Mouse (Mus musculus): Measurements from ENCODE around the gene Mapk10.

Mapk10 gene

DNA sequence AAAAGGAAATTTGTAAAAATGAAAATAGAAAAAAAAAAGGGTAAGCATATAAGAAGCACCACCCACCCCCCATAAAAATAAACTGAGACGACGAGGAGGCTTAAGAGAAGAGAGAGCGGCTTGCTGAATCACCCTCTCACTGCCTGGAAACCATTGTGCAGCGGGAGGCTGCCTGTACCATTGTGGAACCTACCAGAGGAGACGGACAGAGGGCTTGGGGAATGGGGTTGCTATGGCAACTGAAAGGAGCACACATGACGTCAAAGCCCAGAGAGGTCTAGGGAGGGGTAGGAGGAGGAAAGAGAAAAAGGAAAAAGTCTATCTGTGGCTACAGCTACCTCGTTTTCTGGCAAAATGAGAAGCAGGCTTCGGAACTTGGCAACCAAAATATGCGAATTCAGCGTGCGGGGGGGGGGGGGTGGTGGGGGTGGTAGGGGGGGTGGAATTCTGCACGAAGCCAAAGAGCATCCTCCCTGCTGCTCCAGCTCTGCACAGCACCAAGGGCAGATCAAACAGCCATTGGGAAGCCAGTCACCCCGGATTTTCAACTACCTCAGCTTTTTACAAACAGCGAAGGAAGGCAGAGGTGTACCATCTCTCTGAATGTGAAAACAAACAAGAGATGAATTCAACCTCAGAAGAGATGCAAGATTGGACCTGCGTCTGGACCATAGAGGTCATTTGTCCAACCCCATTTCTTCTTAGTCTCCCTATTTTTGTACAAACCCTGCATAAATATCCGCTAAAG, at the start of gene Mapk10:
Mapk10 (minus strand) TSS at position 234 of the 748 bp plus-strand sequence.
- no peak for DNase-seq (ENCODE audit: low spot score in 2 of 2)

DNA sequence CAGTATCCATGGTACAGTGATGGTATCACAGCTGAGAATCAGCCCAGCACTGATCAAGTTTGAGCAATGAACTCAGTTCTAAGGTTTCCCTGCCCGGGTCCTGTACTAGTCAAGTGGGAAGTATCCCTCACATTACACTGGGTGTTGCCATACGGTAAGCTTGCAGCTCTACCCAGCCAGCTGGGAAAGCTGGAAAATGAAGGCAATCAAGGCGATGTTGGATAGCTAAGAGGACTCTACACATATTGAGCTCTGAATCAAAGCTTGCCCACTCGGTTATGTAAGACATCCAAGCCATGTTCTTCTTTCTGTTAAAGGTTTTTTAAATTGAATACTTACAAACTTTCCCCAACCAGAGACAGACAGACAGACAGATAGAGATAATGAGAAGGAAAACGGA, 45.0 kb upstream of the Mapk10 start:
- no peak for DNase-seq (ENCODE audit: low spot score in 2 of 2)

DNA sequence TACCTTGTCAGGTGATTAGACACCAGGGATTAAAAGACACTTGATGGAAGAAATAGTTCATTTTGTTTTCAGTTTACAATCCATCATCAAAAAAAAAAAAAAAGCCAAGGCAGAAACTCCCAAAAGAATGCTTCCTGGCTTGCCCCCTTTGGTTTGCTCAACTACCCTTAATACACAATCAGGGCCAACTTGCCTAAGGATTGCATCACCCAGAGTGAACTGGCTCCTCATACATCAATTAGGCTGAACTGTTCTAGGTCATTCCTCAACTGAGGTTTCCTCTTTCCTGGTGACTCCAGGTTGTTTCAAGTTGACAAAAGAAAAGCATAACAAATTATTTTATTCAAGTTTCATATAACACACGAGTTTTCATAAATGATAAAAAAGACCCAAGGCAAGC, 31.3 kb upstream of the Mapk10 start:
- DNase-seq (ENCODE audit: low spot score in 2 of 2): no peak

DNA sequence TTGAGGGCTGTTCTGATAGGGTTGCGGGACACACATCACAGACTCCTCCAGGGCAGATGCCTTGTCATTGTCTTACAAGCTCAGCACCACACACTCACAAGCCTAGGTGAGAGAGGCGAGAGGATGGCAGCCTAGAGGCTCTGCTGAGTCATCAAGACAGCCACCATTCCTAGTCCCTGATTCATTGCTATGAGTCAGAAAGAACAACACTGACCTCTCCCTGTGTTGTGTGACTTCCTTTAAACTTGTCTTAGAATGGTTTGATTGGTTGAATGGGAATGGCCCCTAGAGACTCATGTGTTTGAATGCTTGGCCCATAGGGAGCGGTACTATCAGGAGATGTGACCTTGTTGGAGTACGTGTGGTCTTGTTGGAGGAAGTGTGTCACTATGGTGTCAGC, 20.7 kb upstream of the Mapk10 start:
- no peak for DNase-seq (ENCODE audit: low spot score in 2 of 2)

DNA sequence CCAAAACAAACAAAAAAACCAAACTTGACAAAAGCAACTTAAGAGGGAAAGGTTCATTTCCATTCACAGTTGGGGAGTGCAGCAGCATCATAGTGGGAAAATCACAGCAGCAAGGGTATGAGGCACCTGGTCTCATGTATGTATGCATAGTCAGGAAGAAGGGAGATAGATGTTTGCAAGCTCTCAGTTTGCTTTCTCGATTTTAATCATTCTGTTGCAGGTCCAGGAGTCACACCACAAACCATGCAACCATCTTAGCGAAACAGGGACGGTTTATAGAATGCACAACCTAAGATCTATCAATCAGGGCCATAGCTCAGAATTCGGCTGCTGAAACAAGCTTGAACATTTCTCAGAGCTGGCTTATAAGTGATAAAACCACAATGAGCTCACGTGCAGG, 19.2 kb upstream of the Mapk10 start:
- DNase-seq (ENCODE audit: low spot score in 2 of 2): no peak

DNA sequence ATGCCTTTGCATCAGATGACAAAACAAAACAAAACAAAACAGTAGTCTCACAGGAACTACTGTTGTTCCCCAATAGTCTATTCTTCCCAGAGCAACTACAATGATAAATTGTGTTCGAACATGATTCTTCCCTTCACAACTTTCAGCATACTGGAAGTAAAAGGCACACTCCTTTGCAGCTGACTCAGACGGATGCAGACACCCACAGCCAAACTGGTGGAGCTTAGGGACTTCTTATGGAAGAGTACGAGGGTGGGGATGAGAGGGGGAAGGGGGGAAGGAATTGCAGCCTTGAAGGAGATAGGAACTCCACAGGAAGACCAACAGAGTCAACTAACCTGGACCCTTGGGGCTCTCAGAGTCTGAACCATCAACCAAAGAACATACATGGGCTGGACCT, 18.2 kb upstream of the Mapk10 start:
- no peak for DNase-seq (ENCODE audit: low spot score in 2 of 2)

DNA sequence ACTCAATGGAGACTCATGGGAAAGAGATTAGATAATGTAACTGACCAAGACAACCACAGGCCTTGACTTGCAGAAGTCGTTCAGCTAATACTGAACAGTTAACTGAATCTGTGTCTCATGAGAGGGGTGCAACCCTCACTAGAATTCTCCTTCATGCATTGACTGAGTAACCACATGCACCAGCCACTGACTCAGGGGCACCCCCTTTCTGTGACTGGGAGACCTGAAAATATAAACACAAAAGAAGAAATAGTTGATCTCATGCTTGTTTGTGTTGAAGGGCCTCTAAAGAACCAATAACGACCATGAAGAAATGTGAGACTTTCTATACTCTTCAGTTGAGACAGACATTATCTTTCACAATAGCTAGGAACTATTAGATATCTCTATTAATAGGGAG, 10.9 kb upstream of the Mapk10 start:
- DNase-seq (ENCODE audit: low spot score in 2 of 2): no peak

DNA sequence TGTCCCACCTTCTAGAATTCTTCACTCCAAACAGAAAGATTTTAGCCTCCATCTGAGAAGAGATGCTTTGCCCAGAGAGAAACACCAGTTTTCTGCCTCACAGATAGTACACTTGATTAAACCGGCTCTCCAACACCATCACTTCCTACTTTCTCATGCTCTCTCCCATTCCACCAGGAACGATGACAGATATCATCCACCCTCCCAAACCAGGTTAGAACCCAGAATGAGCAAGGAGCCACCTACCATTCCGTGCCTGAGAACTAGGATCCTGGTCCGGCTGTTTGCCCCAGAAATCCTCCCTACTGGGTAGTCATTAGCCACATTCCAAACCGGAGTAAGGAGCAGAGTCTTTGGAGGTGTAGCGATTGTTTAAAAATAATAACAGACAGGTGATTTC, 490 bp downstream of the Mapk10 start:
- no peak for DNase-seq (ENCODE audit: low spot score in 2 of 2)

DNA sequence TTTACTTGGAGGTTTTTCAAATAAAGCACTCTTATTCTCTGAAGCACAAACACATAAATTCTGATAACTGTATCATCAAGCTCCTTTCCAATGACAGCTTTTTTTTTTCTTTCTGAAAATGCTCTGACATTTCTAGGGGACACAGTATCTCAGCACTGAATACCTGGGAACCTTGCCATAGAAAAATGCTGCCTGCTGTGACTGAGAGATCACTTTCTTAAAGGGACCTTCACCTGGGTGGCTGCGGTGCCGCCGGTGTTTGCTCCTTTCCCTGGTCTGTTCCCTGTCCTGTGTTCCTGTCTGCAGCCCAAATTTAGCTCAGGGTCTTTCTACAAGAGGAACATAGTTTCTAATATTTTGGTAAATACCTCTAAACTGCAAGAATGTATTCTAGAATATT, 1.1 kb downstream of the Mapk10 start:
- no peak for DNase-seq (ENCODE audit: low spot score in 2 of 2)

DNA sequence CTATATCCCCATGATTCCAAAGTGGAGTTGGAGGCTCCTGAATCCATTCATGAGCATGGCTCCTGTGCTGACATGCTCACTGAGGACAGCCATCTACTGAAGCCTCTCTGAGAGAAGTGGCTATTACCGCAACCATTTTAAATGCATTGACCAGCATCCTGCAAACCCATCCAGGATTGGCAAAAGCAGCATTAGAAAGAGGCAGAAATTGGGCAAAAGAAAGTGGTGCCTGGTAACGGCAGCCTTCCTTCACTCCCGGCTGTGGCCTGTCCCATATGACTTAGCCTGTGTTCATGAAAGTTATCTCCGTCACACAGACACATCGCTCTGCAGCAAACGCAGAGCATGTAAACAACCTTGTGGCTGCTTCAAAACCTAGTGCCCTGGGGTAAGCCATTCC, 1.6 kb downstream of the Mapk10 start:
- DNase-seq (ENCODE audit: low spot score in 2 of 2): no peak

DNA sequence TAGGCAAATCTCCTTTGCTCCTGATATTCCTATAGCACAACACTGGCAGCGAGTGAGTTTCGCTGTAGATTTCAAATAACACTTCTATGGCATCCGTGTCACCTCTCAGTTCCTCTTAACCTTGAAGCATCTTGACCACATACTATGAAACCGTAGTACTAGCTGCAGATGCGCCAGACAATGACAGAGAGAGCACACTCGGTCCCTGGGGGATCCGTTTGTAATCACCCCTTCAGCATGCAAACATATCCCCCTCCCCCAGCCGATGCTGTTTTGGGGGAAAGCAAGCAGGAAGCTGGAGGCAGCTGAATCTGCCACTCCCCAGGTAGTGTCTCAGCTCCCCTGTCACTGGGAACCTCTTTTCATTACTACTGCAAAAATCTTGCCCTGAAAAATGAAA, 2.3 kb downstream of the Mapk10 start:
- no peak for DNase-seq (ENCODE audit: low spot score in 2 of 2)

DNA sequence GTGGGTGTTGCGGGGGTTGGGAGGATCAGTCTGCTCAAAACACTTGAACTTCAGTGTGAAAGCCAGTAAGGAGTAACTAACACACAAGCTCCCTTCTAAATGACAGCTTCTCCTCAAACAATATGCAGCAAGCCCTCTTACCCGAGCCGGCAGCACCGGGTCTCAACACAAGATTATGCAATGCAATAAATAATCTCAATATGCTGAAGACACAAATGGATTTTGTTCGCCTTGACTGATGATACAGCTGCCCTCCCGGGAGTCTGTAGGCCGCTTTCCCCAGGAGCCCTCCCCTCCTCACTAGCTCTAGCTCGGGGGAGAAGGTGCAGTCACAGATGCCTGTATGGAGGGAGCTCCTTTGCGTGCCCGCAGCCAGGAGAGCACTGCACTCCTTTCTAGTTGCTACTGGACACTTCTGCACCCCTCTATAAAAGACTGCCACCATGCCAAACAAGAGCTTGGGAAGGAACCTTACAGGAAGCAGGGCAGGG, 3.1 kb downstream of the Mapk10 start:
- DNase-seq (ENCODE audit: low spot score in 2 of 2): no peak

DNA sequence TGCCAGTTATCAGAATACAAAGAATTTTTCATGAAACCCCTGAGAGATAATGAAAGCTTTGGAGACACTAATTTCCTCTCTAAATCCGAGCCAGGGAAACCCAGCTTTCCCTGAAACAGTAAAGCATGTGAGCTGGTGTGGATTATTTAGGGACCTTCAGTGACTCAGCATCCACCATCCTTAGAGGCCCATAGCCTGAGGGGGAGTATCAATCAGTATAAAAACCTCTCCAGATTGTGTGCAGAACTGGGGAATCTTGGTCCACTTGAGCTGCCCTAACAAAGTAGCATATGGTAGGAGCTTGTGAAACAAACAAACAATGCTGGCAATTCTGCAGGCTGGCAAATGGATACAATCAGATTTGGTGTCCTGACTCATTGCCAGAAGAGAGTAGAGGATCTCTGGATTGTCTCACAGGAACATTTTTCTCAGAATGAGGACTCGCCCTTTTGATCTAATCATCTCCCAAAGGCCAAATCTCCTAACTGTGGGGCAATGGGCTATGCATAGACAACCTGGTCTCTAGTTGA, 13.3 kb downstream of the Mapk10 start:
- DNase-seq (ENCODE audit: low spot score in 2 of 2): no peak

DNA sequence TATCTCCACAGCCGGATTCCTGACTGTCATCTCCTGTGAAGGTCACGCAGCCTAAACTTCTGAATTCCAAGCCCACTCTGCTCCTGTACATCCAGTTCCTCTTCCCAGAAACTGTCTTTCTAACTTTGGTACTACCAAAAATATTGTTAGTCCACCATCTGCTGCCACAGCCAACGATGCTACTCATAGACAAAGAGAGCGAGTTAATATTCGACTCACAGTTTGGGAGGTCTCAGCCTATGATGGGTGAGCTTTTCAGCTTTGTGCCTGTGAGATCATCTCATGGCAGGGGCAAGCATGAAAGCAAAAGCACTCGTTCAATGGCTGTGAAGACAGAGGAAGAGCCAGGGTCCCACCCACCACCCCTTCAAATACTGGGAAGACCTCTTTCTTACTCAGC, 16.6 kb downstream of the Mapk10 start:
- no peak for DNase-seq (ENCODE audit: low spot score in 2 of 2)

DNA sequence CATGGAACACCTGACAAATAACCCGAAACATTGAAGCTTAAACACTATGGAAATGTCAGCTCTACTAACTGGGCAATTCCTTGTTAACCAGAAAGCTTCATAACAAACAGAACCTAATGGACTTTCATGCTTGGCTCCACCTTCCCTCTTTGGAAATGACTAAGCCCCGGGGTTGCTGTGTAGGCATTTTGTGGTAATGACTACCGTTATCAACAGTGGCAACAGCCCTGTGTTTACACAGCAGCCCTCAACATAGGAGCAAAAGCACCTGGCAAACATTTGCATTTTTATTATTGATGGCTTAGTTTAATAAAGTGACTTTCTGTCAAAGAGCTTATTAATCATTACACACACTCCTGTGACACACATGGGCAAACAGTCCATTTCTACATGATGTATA, 17.4 kb downstream of the Mapk10 start:
- no peak for DNase-seq (ENCODE audit: low spot score in 2 of 2)

DNA sequence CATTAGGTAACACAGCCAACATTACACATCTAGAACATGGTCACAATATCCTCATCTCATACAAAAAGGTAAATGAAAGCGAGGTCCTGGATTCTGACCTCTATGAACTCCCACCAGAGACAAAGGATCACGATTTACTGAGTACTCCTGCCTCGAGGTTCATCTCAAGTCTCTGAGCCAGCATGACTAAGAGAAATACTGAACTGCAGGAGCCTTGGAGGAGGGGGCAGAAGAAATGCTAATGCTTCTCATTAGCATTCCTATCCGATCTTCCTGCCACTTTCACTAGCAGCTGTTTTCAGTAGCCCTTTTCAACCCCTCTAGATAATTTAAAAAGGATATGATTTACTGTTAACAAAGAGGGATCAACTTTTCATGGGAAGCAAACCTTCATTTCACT, 19.6 kb downstream of the Mapk10 start:
- no peak for DNase-seq (ENCODE audit: low spot score in 2 of 2)

DNA sequence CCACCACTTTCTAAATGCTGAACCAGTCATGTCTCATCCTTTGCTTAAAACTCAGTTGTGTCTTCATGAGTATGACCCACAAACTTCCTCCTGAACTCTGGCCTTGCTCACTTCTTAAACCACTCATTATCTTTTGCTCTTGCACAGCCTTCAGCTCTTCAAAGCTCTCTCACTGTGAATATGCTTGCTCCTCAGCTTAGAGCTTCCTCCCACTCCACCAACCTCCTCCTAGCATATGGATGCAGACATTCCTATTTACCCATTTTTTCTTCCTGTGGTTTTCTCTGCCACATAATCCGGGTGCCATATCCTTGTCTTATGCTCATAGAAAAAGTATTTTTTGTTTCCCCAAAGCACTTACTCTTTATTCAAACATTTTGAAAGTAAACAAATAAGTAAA, 26.9 kb downstream of the Mapk10 start:
- DNase-seq (ENCODE audit: low spot score in 2 of 2): no peak

DNA sequence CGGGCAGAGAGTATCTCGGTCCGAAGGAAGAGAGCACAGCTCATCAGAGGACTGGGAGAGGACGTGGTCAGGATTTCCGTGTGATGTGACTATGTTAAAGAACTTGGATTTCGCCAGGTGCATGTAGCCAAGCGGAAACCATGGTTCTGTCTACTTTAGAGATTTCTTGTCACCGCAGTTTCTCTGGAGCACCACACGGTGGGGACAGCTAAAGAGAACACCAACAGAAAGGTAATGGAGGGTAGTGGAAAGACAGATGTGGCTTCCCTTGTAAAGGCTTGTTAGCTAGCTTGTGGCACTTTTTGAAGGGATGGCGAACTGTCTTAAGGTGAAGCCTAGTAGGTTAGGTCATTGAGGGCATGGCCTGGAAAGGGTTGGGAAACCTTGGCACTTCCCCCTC, 29.5 kb downstream of the Mapk10 start:
- DNase-seq (ENCODE audit: low spot score in 2 of 2): no peak

DNA sequence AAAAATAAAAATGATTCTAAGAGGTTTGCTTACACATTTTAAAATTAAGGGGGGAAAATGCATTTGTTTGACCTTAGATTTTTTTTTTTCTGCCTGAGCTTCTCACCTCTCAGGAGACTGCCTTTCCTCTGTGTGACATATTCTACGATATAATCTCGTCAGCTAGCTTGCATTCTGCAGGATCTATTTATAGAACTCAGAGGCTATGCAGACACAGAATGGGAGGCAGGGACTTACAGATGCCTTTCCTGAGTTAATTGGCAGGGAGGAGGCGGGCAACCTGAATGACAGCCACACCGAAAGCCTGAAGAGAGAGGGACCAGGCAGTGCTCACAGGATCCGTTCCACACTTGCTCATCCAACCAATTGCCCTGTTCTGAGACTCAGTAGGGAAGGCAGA, 34.1 kb downstream of the Mapk10 start:
- DNase-seq (ENCODE audit: low spot score in 2 of 2): no peak

DNA sequence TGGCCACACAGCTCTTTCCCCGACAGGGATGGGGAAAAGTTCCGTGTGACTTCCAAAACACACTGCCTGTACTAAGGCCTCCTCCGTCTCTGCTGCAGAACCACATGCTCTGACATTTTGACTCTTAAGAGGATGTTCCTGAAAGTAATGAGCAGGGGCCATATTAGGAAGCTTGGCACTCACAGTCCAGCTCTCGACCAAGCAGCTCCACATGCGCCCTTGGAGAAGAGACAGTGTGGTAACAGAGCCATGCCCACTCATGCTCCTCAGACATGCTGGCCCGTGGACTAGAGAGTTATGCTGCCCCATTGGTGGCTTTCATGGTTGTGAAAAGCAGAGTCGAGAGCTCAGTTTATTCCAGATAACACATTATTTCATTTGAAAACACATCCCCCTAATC, 35.1 kb downstream of the Mapk10 start:
- no peak for DNase-seq (ENCODE audit: low spot score in 2 of 2)

DNA sequence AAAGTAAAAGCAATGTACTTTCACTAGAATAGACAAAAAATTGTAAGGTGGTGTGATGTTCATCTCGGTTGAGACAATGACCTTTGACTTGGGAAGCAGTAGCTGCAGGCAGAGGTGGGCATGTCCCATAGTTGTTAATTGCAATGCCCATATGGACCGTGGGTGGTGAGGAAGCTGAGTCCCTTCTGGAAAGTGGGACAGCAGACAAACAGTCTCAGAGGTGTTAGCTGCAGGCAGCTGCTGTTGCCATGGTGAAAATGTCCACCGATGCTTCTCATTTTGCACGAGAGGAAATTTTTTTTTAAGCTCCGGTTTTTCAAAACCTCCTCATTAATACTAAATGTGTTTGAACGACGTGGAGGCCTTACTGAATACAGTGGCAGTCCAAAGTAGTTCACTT, 36.5 kb downstream of the Mapk10 start:
- no peak for DNase-seq (ENCODE audit: low spot score in 2 of 2)

DNA sequence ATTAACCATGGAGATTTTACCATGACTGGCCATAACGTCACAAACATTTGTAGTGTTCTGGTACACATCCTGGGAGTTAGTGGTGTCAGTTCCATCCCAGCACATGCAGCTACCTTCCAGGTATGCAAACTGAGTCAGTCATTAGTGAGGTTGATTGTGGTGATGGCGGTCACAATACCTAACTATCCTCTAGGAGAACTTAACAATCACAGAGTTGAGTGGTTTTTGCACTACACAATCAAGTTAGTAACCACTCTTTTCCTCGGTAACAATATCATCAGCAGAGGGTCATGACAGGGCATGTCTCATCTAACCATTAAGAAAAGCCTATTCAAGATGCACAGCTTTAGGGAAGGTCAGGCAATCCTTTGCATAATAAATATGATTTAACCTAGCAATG, 39.9 kb downstream of the Mapk10 start:
- no peak for DNase-seq (ENCODE audit: low spot score in 2 of 2)

DNA sequence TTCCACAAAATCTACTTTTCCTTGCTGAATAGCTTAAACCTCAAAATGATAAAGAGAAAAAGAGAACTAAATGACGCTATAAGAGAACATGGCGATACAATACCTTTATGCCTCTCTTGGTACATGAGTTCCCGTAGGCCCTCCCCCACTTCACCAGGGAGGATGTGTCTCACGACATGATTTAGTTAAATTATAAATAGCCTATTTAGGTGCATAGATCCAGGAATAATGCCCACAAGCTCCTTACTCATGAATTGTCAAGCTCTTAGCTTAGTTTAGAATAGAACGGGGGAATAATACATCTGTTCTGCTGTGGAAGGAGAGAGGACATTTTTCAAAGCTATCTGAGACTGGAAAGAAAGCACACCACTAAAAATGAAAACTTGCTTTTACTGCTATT, 43.8 kb downstream of the Mapk10 start:
- no peak for DNase-seq (ENCODE audit: low spot score in 2 of 2)

DNA sequence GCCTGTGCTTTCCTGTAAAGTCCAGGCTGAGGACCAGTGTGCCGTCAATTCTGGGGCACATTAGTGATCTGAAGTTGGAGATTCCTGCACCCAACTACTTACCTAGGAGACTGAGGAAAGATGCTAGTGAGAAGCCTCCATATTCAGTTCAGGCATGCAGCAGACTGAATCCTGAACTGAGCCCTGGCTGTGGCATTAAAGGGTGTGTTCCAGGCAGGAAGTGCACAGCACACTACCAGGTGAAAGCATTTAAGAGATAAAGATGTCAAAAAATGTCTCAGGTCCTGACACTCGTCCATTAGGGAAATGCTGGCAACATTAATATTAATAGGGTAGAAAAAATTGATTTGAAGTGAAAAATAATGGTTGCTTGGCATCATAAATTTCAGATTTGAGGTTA, 44.4 kb downstream of the Mapk10 start:
- no peak for DNase-seq (ENCODE audit: low spot score in 2 of 2)
